Mouse (Mus musculus) thymus, adult 2 months (tissue): ENCODE measurements around the gene Celf5.

Experiments used
- CTCF ChIP-seq: fragments of 200-500 bp; IDR thresholded peaks from 2 replicates; pipeline ENCODE4 v1.5.1; 2012; ENCODE audit warnings: mild to moderate bottlenecking, control low read depth, low read length, moderate library complexity, borderline replicate concordance; ENCODE audit not compliant: control insufficient read depth, poor library complexity, insufficient read depth; ENCODE audit errors: extremely low read depth
- POLR2A ChIP-seq: fragments of 200-500 bp; IDR thresholded peaks from 2 replicates; pipeline ENCODE4 v1.6.1; 2012; ENCODE audit warnings: mild to moderate bottlenecking, low read length, control low read depth, moderate library complexity; ENCODE audit not compliant: control insufficient read depth, poor library complexity, insufficient read depth; ENCODE audit errors: extremely low read depth

DNA sequence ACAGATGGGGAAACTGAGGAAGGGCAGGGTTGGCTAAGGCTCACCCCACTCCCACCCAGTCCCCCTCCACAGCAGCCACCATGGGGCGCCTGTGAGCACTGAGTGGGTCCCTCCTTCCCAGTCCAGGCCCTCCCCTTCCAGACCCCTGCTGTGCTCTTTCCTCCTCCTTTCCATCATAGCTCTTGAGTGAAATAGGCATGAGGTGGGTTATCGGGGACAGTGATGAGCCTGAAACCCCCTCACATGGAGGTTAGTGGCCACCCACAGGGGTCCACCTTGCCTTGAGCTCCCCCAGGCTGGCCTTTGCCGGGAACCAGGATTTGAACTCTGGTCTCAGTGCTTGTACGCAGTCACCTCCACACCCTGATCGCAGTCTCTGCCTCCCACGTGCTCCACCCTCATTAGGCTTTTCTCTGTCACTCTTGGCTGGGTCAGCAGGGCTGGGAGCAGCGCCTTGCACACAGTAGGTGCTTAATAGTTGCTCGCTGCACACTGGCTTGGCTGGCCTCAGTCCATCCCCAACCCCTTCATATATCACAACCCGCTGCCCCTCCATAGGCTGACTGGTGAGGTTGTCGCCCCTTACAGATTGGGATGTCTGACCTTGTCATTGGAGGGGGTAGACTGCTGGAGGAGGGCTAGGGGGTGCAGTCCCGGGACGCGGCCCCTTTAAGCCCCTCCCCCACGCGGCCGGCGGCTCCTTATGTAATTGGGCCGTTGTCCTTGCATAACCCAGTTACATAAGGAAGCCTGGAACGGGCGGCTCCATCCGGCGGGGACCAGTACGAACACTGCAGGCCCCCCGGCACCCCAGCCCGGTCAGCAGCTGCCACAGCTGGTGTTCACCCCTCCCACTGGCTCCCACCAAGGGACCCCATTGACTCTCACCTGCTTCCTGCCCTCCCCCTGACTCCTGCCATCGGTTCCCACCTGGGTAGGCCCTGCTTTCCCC lies 68.9 kb downstream of the Celf5 start:
- TF ChIP-seq CTCF (no peak), POLR2A (no peak)
